Mouse (Mus musculus): ENCODE data around the gene Ccdc32.

GRCm38 (mm10) chr2:118976941-118977340 is 52.3 kb downstream of the Ccdc32 start:
- TF ChIP-seq CTCF (conservative IDR thresholded peaks at IDR 0.05; ENCODE audit: low read length) = no peak
- TF ChIP-seq POU5F1 (IDR thresholded peaks at IDR 0.05; ENCODE audit: borderline replicate concordance, low read length) = no peak
- no peak for TF ChIP-seq NANOG (IDR thresholded peaks at IDR 0.05; ENCODE audit: borderline replicate concordance, low read length)
